Mouse (Mus musculus): ENCODE data around the gene Slc46a3. TPM values are rescaled to one million over a fixed set of nuclear protein-coding genes. Genes with fewer than 3 reads are reported as not detected.

The Slc46a3 gene
- total and polyA plus RNA-seq, 3 experiments = 4.8 to 6.6 (median 6.5) TPM

DNA sequence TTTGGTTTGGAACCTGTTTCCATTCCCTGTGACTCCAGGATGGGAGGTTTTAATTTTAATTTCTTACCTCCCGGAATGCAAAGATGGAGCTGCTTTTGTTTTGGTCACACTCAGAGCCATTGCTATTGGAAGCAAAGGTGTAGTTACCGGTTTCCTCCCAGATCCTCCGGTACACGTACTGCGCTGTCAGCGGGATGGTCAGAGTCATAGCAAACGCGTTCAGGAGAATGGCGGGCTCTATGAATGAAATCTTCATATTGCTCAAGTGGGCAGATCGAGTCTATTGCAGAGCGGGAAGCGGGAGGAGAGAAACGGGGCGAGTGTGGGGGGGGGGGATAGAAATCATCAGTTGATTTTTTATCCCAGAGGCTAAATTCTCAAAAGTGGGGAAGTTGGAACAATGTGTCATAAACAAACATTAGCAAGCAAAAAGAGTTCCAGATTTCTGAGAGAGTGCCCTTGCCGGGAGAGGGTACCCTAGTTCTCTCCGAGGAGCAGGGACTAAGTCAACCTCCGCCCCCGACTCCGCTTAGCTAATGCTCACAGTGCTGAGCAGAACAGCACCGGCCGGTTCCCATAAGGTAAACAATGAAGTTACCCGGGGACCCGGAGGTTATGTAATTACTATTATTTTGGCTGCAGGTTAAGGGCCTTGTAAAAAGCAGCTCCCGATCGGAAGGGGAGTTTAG is 705 bp downstream of the Slc46a3 start:
- DNase-seq (ENCODE audit: extremely low read depth) = no peak

DNA sequence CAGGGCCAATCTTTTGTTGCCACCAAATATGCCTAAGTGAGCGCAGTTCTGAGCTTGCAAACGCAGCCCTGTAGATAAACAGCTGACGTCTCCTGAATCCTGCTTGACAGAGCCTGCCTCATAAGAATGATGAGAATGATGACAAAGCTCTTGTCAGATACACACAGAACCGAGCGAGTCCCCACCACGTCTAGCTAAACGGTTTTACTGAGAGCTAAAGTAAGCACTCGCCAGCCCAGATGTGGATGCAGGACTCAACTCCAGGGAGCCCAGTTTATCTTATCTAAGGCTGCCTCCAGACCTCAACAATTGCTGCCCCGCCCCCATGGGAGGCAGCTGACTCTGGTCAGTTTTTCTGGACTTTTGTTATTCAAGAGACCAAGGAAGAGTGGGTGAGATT is 1.5 kb downstream of the Slc46a3 start:
- no peak for TF ChIP-seq POLR2A (IDR thresholded peaks at IDR 0.05; ENCODE audit: low read depth, low read length)
- TF ChIP-seq MAX (IDR thresholded peaks at IDR 0.05; ENCODE audit: low read length) = no peak
- no peak for TF ChIP-seq CTCF (conservative IDR thresholded peaks at IDR 0.05 in 1 of 2, IDR thresholded peaks at IDR 0.05 in 1 of 2; ENCODE audit: low read depth in 2 of 2, low read length in 2 of 2)
- Histone ChIP-seq H3K4me2 (ENCODE audit: insufficient read depth, low read depth, poor library complexity, severe bottlenecking) (no peak overlapping the region), H3K9me3 (replicated peaks; ENCODE audit: low read length) (no peaks in the 10 kb centered on the region), H3K36me3 (replicated peaks in 1 of 2; ENCODE audit: control insufficient read depth in 1 of 2, insufficient read depth in 1 of 2, low read length in 1 of 2) (peaks cover 3 to 21% of the 10 kb centered on the region in 2 experiments), H3K79me2 (replicated peaks; ENCODE audit: control insufficient read depth, extremely low read depth, insufficient read depth, poor library complexity, severe bottlenecking) (no peaks in the 10 kb centered on the region), H3K9ac (ENCODE audit: insufficient read depth, low read depth) (no peak overlapping the region), H3K27ac (ENCODE audit: insufficient read depth, low read depth) (no peak overlapping the region), H3K27me3 (replicated peaks) (no peaks in the 10 kb centered on the region), H3K4me1 (ENCODE audit: control insufficient read depth in 1 of 2, insufficient read depth in 2 of 2) (peaks cover 7 to 39% of the 10 kb centered on the region in 2 experiments), H3K4me3 (replicated peaks in 1 of 3; ENCODE audit: low read depth in 2 of 3, low read length in 2 of 3, poor library complexity in 1 of 3) (no peak overlapping the region)
- no peak for DNase-seq (ENCODE audit: extremely low read depth)
- dilution Hi-C loops (cut with MboI; ENCODE audit: extremely low pct_ligation_motif_present, extremely low pct_unique_long_range_greater_than_20kb, low sequenced_read_pairs) = no loop called here
- in situ Hi-C loops (cut with MboI; ENCODE audit: low pct_ligation_motif_present, low pct_unique_long_range_greater_than_20kb, low sequenced_read_pairs) = no loop called here

More for the DNA sequence above, 705 bp downstream of the Slc46a3 start:
- Histone ChIP-seq H3K4me3 (replicated peaks in 1 of 3; ENCODE audit: low read depth in 2 of 3, low read length in 2 of 3, poor library complexity in 1 of 3) (peak overlapping the region; percentile 71 to 95 (median 85)), H3K4me2 (ENCODE audit: insufficient read depth, low read depth, poor library complexity, severe bottlenecking) (peak overlapping the region; percentile 83), H3K27me3 (replicated peaks) (no peaks in the 10 kb centered on the region), H3K27ac (ENCODE audit: insufficient read depth, low read depth) (no peak overlapping the region), H3K9me3 (replicated peaks; ENCODE audit: low read length) (no peaks in the 10 kb centered on the region), H3K36me3 (replicated peaks in 1 of 2; ENCODE audit: control insufficient read depth in 1 of 2, insufficient read depth in 1 of 2, low read length in 1 of 2) (peaks cover 3 to 21% of the 10 kb centered on the region in 2 experiments), H3K4me1 (ENCODE audit: control insufficient read depth in 1 of 2, insufficient read depth in 2 of 2) (peaks cover 10 to 46% of the 10 kb centered on the region in 2 experiments), H3K79me2 (replicated peaks; ENCODE audit: control insufficient read depth, extremely low read depth, insufficient read depth, poor library complexity, severe bottlenecking) (no peaks in the 10 kb centered on the region), H3K9ac (ENCODE audit: insufficient read depth, low read depth) (peak overlapping the region; percentile 88)
- peak; percentile 49; the same call in 1 of the 2 replicates for TF ChIP-seq SIN3A (IDR thresholded peaks at IDR 0.05; ENCODE audit: low read length)
- TF ChIP-seq USF1 (IDR thresholded peaks at IDR 0.05; ENCODE audit: low read depth, low read length) = no peak
- TF ChIP-seq MEF2A (IDR thresholded peaks at IDR 0.05; ENCODE audit: borderline replicate concordance, low read depth, low read length) = no peak
- in situ Hi-C loops (cut with MboI; ENCODE audit: low pct_ligation_motif_present, low pct_unique_long_range_greater_than_20kb, low sequenced_read_pairs) (no loop called here), dilution Hi-C loops (cut with MboI; ENCODE audit: extremely low pct_ligation_motif_present, extremely low pct_unique_long_range_greater_than_20kb, low sequenced_read_pairs) (no loop called here)

DNA sequence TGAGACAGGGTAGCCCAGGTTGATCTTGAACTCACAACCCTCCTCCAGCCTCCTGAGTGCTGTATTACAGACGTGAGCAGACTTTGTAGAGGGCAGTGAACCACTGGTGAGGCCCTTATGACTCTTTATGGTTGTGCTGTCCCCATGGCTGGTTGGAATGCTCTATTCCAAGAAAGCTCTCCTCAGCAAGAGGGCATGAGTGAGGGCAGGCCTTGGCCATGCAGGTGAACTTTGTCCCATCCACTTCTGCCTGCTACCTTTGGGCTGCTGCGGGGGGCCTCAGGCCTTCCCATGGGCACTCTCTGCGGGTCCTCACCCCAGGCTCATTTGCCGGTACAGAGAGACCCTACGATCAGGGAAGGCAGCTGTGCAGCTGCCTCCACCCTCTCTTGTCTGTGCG is 1.9 kb downstream of the Slc46a3 start:
- TF ChIP-seq MEF2A (IDR thresholded peaks at IDR 0.05; ENCODE audit: borderline replicate concordance, low read depth, low read length) (no peak), BHLHE40 (IDR thresholded peaks at IDR 0.05; ENCODE audit: low read depth, low read length) (no peak)
- H3K4me3 ChIP-seq (replicated peaks in 1 of 3; ENCODE audit: low read depth in 2 of 3, low read length in 2 of 3, poor library complexity in 1 of 3) = no peak overlapping the region
- no peak overlapping the region for H3K9ac ChIP-seq (ENCODE audit: insufficient read depth, low read depth)
- dilution Hi-C loops (cut with MboI; ENCODE audit: extremely low pct_ligation_motif_present, extremely low pct_unique_long_range_greater_than_20kb, low sequenced_read_pairs) (no loop called here), in situ Hi-C loops (cut with MboI; ENCODE audit: low pct_ligation_motif_present, low pct_unique_long_range_greater_than_20kb, low sequenced_read_pairs) (no loop called here)
- DNase-seq (ENCODE audit: extremely low read depth) = no peak
- no peaks in the 10 kb centered on the region for H3K79me2 ChIP-seq (replicated peaks; ENCODE audit: control insufficient read depth, extremely low read depth, insufficient read depth, poor library complexity, severe bottlenecking)
- no peaks in the 10 kb centered on the region for H3K9me3 ChIP-seq (replicated peaks; ENCODE audit: low read length)
- peaks cover 3 to 22% of the 10 kb centered on the region in 2 experiments for H3K36me3 ChIP-seq (replicated peaks in 1 of 2; ENCODE audit: control insufficient read depth in 1 of 2, insufficient read depth in 1 of 2, low read length in 1 of 2)
- H3K27me3 ChIP-seq (replicated peaks) = no peaks in the 10 kb centered on the region
- H3K27ac ChIP-seq (ENCODE audit: insufficient read depth, low read depth) = no peak overlapping the region
- H3K4me1 ChIP-seq (ENCODE audit: control insufficient read depth in 1 of 2, insufficient read depth in 2 of 2) = peaks cover 7 to 34% of the 10 kb centered on the region in 2 experiments; a peak in 3 of 4 replicates
- no peak overlapping the region for H3K4me2 ChIP-seq (ENCODE audit: insufficient read depth, low read depth, poor library complexity, severe bottlenecking)
